Mouse (Mus musculus) liver, adult 2 months (tissue): ENCODE results near the gene Ptcd2.

Experiments used
- CTCF ChIP-seq: fragments of 200-500 bp; IDR thresholded peaks from 2 replicates; pipeline ENCODE4 v1.5.1; 2011; ENCODE audit warnings: low read depth, low read length, control low read depth
- POLR2A ChIP-seq: fragments of 200-500 bp; IDR thresholded peaks from 2 replicates; pipeline ENCODE4 v1.6.1; 2011; ENCODE audit warnings: low read length, control low read depth; ENCODE audit not compliant: insufficient read depth; ENCODE audit errors: extremely low read depth

DNA sequence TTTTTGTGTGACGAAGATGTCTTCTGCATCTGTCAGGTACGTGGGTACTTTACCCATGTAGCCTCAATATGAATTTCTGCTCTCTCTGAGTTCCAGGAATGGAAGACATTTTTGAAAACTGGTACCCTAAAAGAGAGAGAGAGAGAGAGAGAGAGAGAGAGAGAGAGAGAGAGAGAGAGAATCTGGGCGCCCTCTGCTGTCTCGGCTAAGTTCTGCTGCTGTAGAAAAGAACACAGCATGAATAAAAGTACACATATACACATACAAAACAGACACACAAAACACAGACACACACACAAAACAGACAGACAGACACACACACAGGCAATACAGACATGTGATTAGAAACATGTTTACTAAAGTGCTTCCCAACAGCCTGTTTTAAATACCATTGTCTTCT is 27.4 kb downstream of the Ptcd2 start:
- peak; percentile 12; the same call in 1 of the 2 replicates for TF ChIP-seq CTCF
- TF ChIP-seq POLR2A: no peak
